Mouse (Mus musculus): ENCODE data around the gene Sipa1. TPM values are rescaled to one million over a fixed set of nuclear protein-coding genes. Genes with fewer than 3 reads are reported as not detected.

Gene Sipa1
- polyA plus RNA-seq, 1 experiment from 2014 or later: 18.8 TPM

- ATAC-seq (ENCODE audit: low FRiP score, low read depth): no peak
- H3K27ac ChIP-seq (replicated peaks): no peak overlapping the region
- H3K4me1 ChIP-seq: peaks cover 25% of the 10 kb centered on the region
- 92% methylated on average over 1 of the region's 1 CpGs for WGBS
- H3K4me3 ChIP-seq: no peak overlapping the region
- no peaks in the 10 kb centered on the region for H3K9me3 ChIP-seq
- H3K27me3 ChIP-seq: peaks cover 16% of the 10 kb centered on the region; the same call in 1 of the 2 replicates
- no peak overlapping the region for H3K4me2 ChIP-seq (replicated peaks)
- H3K9ac ChIP-seq (replicated peaks): no peak overlapping the region
- peaks cover 20% of the 10 kb centered on the region for H3K36me3 ChIP-seq
Observed at GRCm38 (mm10) chr19:5611973-5612372, 51.5 kb downstream of the Sipa1 start.

DNA sequence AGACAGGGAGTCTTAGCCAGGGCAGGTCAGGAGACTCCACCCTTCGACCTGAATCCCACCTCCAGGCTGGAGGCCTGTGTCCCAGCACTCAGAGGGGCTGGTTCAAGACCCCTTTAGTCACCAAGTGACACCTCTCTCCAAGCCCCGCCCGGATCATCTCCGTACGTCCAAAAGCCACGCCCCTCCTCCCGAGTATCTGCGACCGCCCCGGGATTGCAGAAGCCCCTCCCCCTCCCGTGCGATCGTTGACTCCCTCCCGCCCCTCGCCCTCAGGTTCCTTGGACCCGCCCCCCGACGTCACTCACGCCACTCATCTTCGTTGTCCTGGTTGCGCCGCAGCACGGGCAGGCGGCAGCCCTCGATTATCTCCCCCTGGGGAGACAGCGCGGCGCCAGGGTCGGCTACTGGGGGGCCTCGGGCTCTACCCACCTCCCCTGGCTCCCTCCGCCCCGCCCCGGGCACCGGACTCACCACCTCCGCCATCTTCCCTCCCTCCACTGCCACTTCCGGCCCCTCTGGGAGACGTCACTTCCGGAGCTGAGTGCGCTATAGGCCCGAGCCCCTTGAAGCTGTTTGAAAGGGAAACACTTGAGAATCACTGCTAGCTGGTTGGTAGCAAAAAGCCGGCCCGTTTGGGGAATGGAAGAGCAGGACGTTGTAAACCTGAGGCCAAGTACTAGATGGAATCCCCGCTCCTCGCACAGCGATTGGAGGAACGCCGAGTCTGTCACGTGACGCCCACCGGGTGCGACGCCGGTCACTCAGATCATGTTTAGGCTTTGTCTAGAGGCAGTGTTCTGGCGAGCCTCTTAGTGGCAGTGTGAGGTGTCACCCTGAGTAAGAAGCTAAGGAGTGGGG lies 53.7 kb downstream of the Sipa1 start, which contains the start of gene Kat5:
Kat5 (minus strand) TSS at position 691 of the 858 bp plus-strand sequence.
- Histone ChIP-seq H3K9ac (replicated peaks) (peak within 1 kb of the TSS; percentile 79), H3K4me1 (peaks cover 25% of the 10 kb centered on the region), H3K27ac (replicated peaks) (peak within 1 kb of the TSS; percentile 99), H3K27me3 (peaks cover 6% of the 10 kb centered on the region; the same call in 1 of the 2 replicates), H3K4me3 (peak within 1 kb of the TSS; percentile 74), H3K4me2 (replicated peaks) (peak within 1 kb of the TSS; percentile 57), H3K9me3 (no peaks in the 10 kb centered on the region), H3K36me3 (peaks cover 42% of the 10 kb centered on the region)
- ATAC-seq (ENCODE audit: low FRiP score, low read depth): peak; percentile 93
- WGBS: under 1% methylated on average over 52 of the region's 55 CpGs

- Histone ChIP-seq H3K4me1 (peaks cover 25% of the 10 kb centered on the region), H3K4me3 (peak overlapping the region; percentile 74), H3K9ac (replicated peaks) (peak overlapping the region; percentile 79), H3K4me2 (replicated peaks) (peak overlapping the region; percentile 57), H3K36me3 (peaks cover 48% of the 10 kb centered on the region), H3K9me3 (no peaks in the 10 kb centered on the region), H3K27ac (replicated peaks) (peak overlapping the region; percentile 99), H3K27me3 (peaks cover 5% of the 10 kb centered on the region; the same call in 1 of the 2 replicates)
- 66% methylated on average over 10 of the region's 10 CpGs for WGBS
- no peak for ATAC-seq (ENCODE audit: low FRiP score, low read depth)
Observed at GRCm38 (mm10) chr19:5609171-5609546, 54.3 kb downstream of the Sipa1 start.

DNA sequence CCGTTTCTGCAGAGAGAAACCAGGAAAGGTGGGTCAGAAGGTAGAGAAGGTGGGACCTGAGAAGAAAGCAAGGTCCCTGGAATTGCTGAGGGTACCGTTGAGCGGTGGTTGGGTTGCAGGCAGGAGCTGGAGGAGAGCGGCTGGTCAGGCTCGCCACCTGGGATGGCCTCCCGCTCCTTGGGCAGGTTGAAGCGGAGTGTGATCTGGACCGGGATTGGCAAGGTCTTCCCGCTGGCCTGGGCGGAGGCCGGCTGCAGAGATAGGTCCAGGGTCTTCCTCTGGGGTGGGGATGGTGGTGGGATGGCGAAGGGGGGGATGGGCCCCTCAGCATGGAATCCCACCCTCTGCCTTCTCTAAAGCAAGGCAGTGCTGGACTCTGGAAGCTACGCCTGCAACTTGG lies 54.8 kb downstream of the Sipa1 start:
- 97% methylated on average over 13 of the region's 13 CpGs for WGBS
- peaks cover 5% of the 10 kb centered on the region; the same call in 1 of the 2 replicates for H3K27me3 ChIP-seq
- H3K36me3 ChIP-seq: peaks cover 53% of the 10 kb centered on the region
- peaks cover 28% of the 10 kb centered on the region for H3K4me1 ChIP-seq
- no peak for ATAC-seq (ENCODE audit: low FRiP score, low read depth)
- peak overlapping the region; percentile 74 for H3K4me3 ChIP-seq
- no peaks in the 10 kb centered on the region for H3K9me3 ChIP-seq
- H3K27ac ChIP-seq (replicated peaks): peak overlapping the region; percentile 99; the same call in 1 of the 2 replicates
- peak overlapping the region; percentile 79 for H3K9ac ChIP-seq (replicated peaks)
- peak overlapping the region; percentile 57 for H3K4me2 ChIP-seq (replicated peaks)

DNA sequence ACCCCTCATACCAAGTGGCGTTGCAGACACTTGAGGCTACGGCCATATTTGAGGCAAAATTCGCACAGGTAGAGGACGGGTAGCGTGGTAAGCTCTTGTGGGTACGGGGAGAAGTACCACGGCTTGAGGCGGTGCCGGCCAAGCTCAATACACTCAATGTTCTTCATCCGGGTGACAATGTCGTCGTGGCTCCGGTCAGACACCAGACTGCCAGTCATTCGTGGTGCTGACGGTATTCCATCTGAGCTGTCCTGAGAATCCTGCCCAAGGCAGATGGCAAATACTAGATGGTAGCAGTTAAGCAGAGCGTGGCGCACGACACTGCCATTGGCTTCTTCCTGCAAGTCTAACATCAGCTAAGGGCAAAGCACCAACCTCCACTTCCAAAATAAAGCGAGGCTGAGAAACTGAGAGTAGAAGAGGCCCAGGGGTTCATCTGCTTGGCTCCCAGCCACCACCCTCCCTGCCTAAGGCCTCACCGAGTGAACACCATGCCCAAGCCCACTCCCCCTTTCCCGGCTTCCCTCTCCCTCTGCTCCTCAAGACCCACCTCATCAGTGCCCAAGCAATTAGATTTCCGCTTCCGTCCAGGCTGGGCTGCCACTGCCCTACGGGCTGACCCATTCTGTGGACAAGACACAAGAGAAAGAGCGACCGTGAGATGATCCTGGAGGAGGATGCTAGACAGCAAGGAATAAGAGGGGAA lies 55.6 kb downstream of the Sipa1 start:
- 97% methylated on average over 26 of the region's 26 CpGs for WGBS
- H3K9ac ChIP-seq (replicated peaks): no peak overlapping the region
- H3K36me3 ChIP-seq: peaks cover 61% of the 10 kb centered on the region
- H3K4me2 ChIP-seq (replicated peaks): 0 out of 2 replicates have a peak overlapping the region, but pooled peaks have one; percentile 57
- ATAC-seq (ENCODE audit: low FRiP score, low read depth): no peak
- no peaks in the 10 kb centered on the region for H3K27me3 ChIP-seq
- H3K9me3 ChIP-seq: no peaks in the 10 kb centered on the region
- peaks cover 37% of the 10 kb centered on the region for H3K4me1 ChIP-seq
- H3K4me3 ChIP-seq: 0 out of 2 replicates have a peak overlapping the region, but pooled peaks have one; percentile 74
- H3K27ac ChIP-seq (replicated peaks): no peak overlapping the region

- Histone ChIP-seq H3K36me3 (peaks cover 63% of the 10 kb centered on the region), H3K27me3 (no peaks in the 10 kb centered on the region), H3K4me1 (peaks cover 47% of the 10 kb centered on the region), H3K4me2 (replicated peaks) (no peak overlapping the region), H3K9me3 (no peaks in the 10 kb centered on the region), H3K9ac (replicated peaks) (no peak overlapping the region), H3K27ac (replicated peaks) (no peak overlapping the region), H3K4me3 (no peak overlapping the region)
- no peak for ATAC-seq (ENCODE audit: low FRiP score, low read depth)
- 87% methylated on average over 8 of the region's 8 CpGs for WGBS
Observed at GRCm38 (mm10) chr19:5606196-5606595, 57.3 kb downstream of the Sipa1 start.

DNA sequence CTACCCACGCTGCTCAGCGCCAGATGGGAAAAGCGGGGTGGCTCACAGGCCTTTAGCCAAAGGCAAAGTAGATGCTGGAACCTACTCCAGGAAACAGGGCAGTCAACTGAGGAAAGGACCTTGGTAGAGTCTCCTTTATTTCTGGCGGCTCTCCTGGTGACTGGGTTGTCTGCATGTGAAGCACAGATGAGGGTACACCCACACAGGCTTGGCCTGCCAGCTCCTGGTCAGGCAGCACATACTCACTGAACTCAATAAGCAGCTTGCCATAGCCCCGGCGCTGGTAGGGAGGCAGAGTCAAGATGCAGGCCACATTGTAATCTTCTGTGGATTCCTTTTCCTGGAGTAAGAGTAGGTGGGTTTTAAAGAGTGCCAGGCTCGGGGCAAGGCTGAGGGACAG lies 58.4 kb downstream of the Sipa1 start:
- Histone ChIP-seq H3K9ac (replicated peaks) (no peak overlapping the region), H3K4me3 (no peak overlapping the region), H3K36me3 (peaks cover 63% of the 10 kb centered on the region), H3K27me3 (no peaks in the 10 kb centered on the region), H3K4me2 (replicated peaks) (no peak overlapping the region), H3K9me3 (no peaks in the 10 kb centered on the region), H3K4me1 (peaks cover 38% of the 10 kb centered on the region), H3K27ac (replicated peaks) (no peak overlapping the region)
- WGBS: 95% methylated on average over 7 of the region's 7 CpGs
- no peak for ATAC-seq (ENCODE audit: low FRiP score, low read depth)

GRCm38 (mm10) chr19:5603664-5604063 lies 59.8 kb downstream of the Sipa1 start:
- Histone ChIP-seq H3K27ac (replicated peaks) (no peak overlapping the region), H3K9me3 (no peaks in the 10 kb centered on the region), H3K4me3 (no peak overlapping the region), H3K36me3 (peaks cover 59% of the 10 kb centered on the region), H3K9ac (replicated peaks) (no peak overlapping the region), H3K4me1 (peaks cover 31% of the 10 kb centered on the region), H3K27me3 (no peaks in the 10 kb centered on the region), H3K4me2 (replicated peaks) (no peak overlapping the region)
- WGBS: 88% methylated on average over 7 of the region's 7 CpGs
- no peak for ATAC-seq (ENCODE audit: low FRiP score, low read depth)

DNA sequence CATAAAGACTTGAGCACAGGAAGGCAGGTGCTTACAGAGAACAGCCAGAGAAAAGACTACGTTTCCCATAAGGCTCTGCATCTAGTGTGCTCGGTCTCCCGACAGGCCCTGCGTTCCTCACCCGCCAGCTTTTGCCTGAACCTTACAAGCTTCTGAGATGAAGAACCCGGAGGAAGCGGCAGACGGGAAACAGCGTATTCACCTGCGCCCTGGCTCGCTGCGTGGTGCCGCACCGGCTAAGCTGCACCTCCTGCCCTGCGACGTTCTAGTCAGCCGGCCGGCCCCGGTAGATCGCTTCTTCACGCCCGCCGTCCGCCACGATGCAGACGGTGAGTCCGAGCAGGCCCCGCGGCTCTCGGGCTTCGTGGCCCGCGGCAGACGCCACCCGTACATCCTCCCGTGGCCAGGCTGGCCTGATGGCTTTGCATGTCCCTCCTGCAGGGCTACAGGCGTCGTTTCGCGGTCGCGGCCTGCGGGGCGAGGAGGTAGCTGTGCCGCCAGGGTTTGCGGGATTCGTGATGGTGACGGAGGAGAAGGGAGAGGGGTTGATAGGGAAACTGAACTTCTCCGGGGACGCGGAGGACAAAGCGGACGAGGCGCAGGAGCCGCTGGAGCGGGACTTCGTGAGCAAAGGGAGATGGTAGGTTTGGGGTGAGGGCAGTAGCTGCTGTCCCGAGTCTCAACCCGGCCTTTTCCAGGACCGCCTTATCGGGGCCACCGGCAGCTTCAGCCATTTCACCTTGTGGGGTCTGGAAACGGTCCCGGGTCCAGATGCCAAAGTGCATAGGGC lies 61.6 kb downstream of the Sipa1 start, which contains the start of gene Rnaseh2c:
Rnaseh2c (plus strand) TSS at position 122 of the 790 bp plus-strand sequence.
- peak within 1 kb of the TSS; percentile 81 for H3K4me2 ChIP-seq (replicated peaks)
- H3K36me3 ChIP-seq: peaks cover 42% of the 10 kb centered on the region
- H3K9me3 ChIP-seq: no peaks in the 10 kb centered on the region
- peak within 1 kb of the TSS; percentile 87 for H3K27ac ChIP-seq (replicated peaks)
- peak within 1 kb of the TSS; percentile 92 for H3K4me3 ChIP-seq
- ATAC-seq (ENCODE audit: low FRiP score, low read depth): peak; percentile 89
- peaks cover 23% of the 10 kb centered on the region for H3K4me1 ChIP-seq
- no peaks in the 10 kb centered on the region for H3K27me3 ChIP-seq
- WGBS: under 1% methylated on average over 64 of the region's 64 CpGs
- peak within 1 kb of the TSS; percentile 95 for H3K9ac ChIP-seq (replicated peaks)
